Mouse (Mus musculus): Measurements from ENCODE around the gene Rab5c. TPM values are rescaled to one million over a fixed set of nuclear protein-coding genes. Genes with fewer than 3 reads are reported as not detected.

Gene Rab5c
- total and polyA plus RNA-seq, 3 experiments: 249 to 263 TPM; not detected in 1

- TF ChIP-seq TBP (IDR thresholded peaks at IDR 0.05; ENCODE audit: low read depth, low read length) (no peak), CTCF (IDR thresholded peaks at IDR 0.05 in 2 of 3, conservative IDR thresholded peaks at IDR 0.05 in 1 of 3; ENCODE audit: control insufficient read depth in 1 of 3, insufficient read depth in 1 of 3, low read depth in 2 of 3, low read length in 3 of 3, poor library complexity in 1 of 3, severe bottlenecking in 1 of 3) (no peak), SIN3A (IDR thresholded peaks at IDR 0.05; ENCODE audit: low read length) (peak; percentile 100), CHD2 (IDR thresholded peaks at IDR 0.05; ENCODE audit: low read length) (no peak), POLR2AphosphoS5 (IDR thresholded peaks at IDR 0.05; ENCODE audit: borderline replicate concordance, low read depth, low read length) (no peak), MAZ (IDR thresholded peaks at IDR 0.05; ENCODE audit: low read depth, low read length) (peak; percentile 90), ETS1 (IDR thresholded peaks at IDR 0.05; ENCODE audit: low read depth, low read length) (no peak), ZC3H11A (IDR thresholded peaks at IDR 0.05; ENCODE audit: low read depth, low read length) (no peak), ZKSCAN1 (IDR thresholded peaks at IDR 0.05; ENCODE audit: low read depth, low read length) (no peak), ZMIZ1 (IDR thresholded peaks at IDR 0.05; ENCODE audit: low read depth, low read length) (0 out of 2 replicates have a peak, but pooled peaks have one; percentile 11), SMC3 (IDR thresholded peaks at IDR 0.05; ENCODE audit: low read depth, low read length) (no peak)
Observed at GRCm38 (mm10) chr11:100770646-100771408, 32.8 kb upstream of the Rab5c start, which contains the start of gene Ghdc (continued).

- no peak overlapping the region for H3K9ac ChIP-seq (ENCODE audit: control insufficient read depth, low read depth, low read length, poor library complexity, severe bottlenecking)
- H3K4me3 ChIP-seq (ENCODE audit: control insufficient read depth in 1 of 2, insufficient read depth in 1 of 2, low read depth in 2 of 2, low read length in 2 of 2): peak overlapping the region; percentile 76 to 98
- TF ChIP-seq MAX (IDR thresholded peaks at IDR 0.05; ENCODE audit: low read length): no peak
- TF ChIP-seq CHD1 (IDR thresholded peaks at IDR 0.05; ENCODE audit: low read depth, low read length): no peak
- TF ChIP-seq MXI1 (IDR thresholded peaks at IDR 0.05; ENCODE audit: low read depth, low read length): no peak
- TF ChIP-seq MYB (IDR thresholded peaks at IDR 0.05; ENCODE audit: low read depth, low read length): no peak
- no peaks in the 10 kb centered on the region; the same call in 1 of the 2 replicates for H3K79me2 ChIP-seq (ENCODE audit: control insufficient read depth, insufficient read depth, low read length, poor library complexity)
- H3K27ac ChIP-seq (ENCODE audit: control insufficient read depth, low read depth, low read length): no peak overlapping the region
- no peaks in the 10 kb centered on the region for H3K9me3 ChIP-seq (replicated peaks; ENCODE audit: insufficient read depth, low read length)
- no peak for DNase-seq (ENCODE audit: low read depth, low spot score)
- H3K4me1 ChIP-seq (ENCODE audit: control insufficient read depth in 1 of 2, insufficient read depth in 2 of 2, low read length in 2 of 2): peaks cover 0 to 5% of the 10 kb centered on the region in 2 experiments; a peak in 2 of 4 replicates
- no peaks in the 10 kb centered on the region for H3K36me3 ChIP-seq (ENCODE audit: control insufficient read depth in 1 of 2, insufficient read depth in 2 of 2, low read length in 2 of 2)
- H3K27me3 ChIP-seq (ENCODE audit: control insufficient read depth in 1 of 2, insufficient read depth in 2 of 2, low read length in 2 of 2): no peaks in the 10 kb centered on the region
Observed at GRCm38 (mm10) chr11:100769980-100770379, 32.0 kb upstream of the Rab5c start.

- Histone ChIP-seq H3K36me3 (ENCODE audit: control insufficient read depth in 1 of 2, insufficient read depth in 2 of 2, low read length in 2 of 2) (no peaks in the 10 kb centered on the region), H3K4me3 (ENCODE audit: control insufficient read depth in 1 of 2, insufficient read depth in 1 of 2, low read depth in 2 of 2, low read length in 2 of 2) (no peak overlapping the region), H3K9ac (ENCODE audit: control insufficient read depth, low read depth, low read length, poor library complexity, severe bottlenecking) (no peak overlapping the region), H3K4me1 (ENCODE audit: control insufficient read depth in 1 of 2, insufficient read depth in 2 of 2, low read length in 2 of 2) (peaks cover 0 to 5% of the 10 kb centered on the region in 2 experiments; a peak in 2 of 4 replicates), H3K9me3 (replicated peaks; ENCODE audit: insufficient read depth, low read length) (no peaks in the 10 kb centered on the region), H3K27me3 (ENCODE audit: control insufficient read depth in 1 of 2, insufficient read depth in 2 of 2, low read length in 2 of 2) (no peaks in the 10 kb centered on the region), H3K27ac (ENCODE audit: control insufficient read depth, low read depth, low read length) (no peak overlapping the region), H3K79me2 (ENCODE audit: control insufficient read depth, insufficient read depth, low read length, poor library complexity) (no peaks in the 10 kb centered on the region; the same call in 1 of the 2 replicates)
- no peak for DNase-seq (ENCODE audit: low read depth, low spot score)
- TF ChIP-seq HCFC1 (IDR thresholded peaks at IDR 0.05; ENCODE audit: low read depth, low read length) (no peak), KAT2A (conservative IDR thresholded peaks at IDR 0.05; ENCODE audit: low read depth, low read length) (no peak), SIN3A (IDR thresholded peaks at IDR 0.05; ENCODE audit: low read length) (no peak), MYB (IDR thresholded peaks at IDR 0.05; ENCODE audit: low read depth, low read length) (no peak), ZKSCAN1 (IDR thresholded peaks at IDR 0.05; ENCODE audit: low read depth, low read length) (no peak), BHLHE40 (IDR thresholded peaks at IDR 0.05; ENCODE audit: borderline replicate concordance, low read depth, low read length) (no peak), ZNF384 (IDR thresholded peaks at IDR 0.05; ENCODE audit: low read depth, low read length) (no peak), CTCF (IDR thresholded peaks at IDR 0.05 in 2 of 3, conservative IDR thresholded peaks at IDR 0.05 in 1 of 3; ENCODE audit: control insufficient read depth in 1 of 3, insufficient read depth in 1 of 3, low read depth in 2 of 3, low read length in 3 of 3, poor library complexity in 1 of 3, severe bottlenecking in 1 of 3) (no peak), TAL1 (IDR thresholded peaks at IDR 0.05; ENCODE audit: low read length) (no peak), CHD2 (IDR thresholded peaks at IDR 0.05; ENCODE audit: low read length) (no peak)
Observed at GRCm38 (mm10) chr11:100767871-100768270, 29.9 kb upstream of the Rab5c start.
